In the genomic region with DNA sequence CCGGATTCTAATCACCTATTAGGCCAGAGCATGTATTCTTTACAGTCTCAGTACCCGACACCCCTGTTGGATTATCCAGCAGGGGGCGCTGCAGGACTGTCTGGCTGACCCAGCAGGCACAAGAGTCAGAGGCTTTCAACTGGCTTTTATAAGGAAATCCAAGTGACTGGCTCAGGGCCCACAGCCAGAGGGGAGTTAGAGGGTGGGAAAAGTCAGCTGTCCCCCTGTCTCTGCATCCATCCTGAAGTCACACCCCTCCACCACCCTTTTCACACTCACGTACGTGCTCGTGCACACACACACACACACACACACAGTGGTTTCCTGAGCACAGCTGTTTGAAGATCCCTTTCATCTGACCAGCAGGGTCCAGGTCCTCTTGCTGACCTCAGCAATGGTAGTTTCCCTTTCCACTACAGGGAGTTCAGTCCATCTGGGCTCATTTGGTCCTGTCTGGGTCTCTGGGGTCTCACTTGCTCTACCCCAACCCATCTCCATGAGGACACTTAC, we compare ENCODE assay signal across 1 mouse cellular context.
A peak's percentile ranks its signal among the peaks of the same experiment; 100 is the strongest.
TF ChIP-seq lines count a peak whose summit lies in the region.

No protein-coding gene starts in this region.

TF ChIP-seq in CH12.LX, 34 proteins besides CTCF, POLR2A, EP300 and RAD21 (continued from another document):
- TF ChIP-seq USF1 (IDR thresholded peaks at IDR 0.05; ENCODE audit: low read depth, low read length) (no peak), POLR2AphosphoS2 (IDR thresholded peaks at IDR 0.05; ENCODE audit: low read depth, low read length) (no peak), USF2 (conservative IDR thresholded peaks at IDR 0.05; ENCODE audit: low read depth, low read length) (no peak), MEF2A (IDR thresholded peaks at IDR 0.05; ENCODE audit: borderline replicate concordance, low read depth, low read length) (no peak), MYC (IDR thresholded peaks at IDR 0.05; ENCODE audit: low read depth, low read length) (no peak), SIN3A (IDR thresholded peaks at IDR 0.05; ENCODE audit: low read length) (no peak), IRF4 (IDR thresholded peaks at IDR 0.05; ENCODE audit: low read depth, low read length) (peak; percentile 38; the same call in 1 of the 2 replicates), MAX (IDR thresholded peaks at IDR 0.05; ENCODE audit: low read length) (no peak), ZC3H11A (IDR thresholded peaks at IDR 0.05; ENCODE audit: low read depth, low read length) (peak; percentile 90), JUN (IDR thresholded peaks at IDR 0.05; ENCODE audit: insufficient read depth, low read depth, low read length) (no peak), UBTF (IDR thresholded peaks at IDR 0.05; ENCODE audit: low read depth, low read length) (no peak), JUND (conservative IDR thresholded peaks at IDR 0.05; ENCODE audit: low read depth, low read length) (0 out of 2 replicates have a peak, but pooled peaks have one; percentile 10), TBP (conservative IDR thresholded peaks at IDR 0.05; ENCODE audit: low read depth, low read length) (no peak), CHD1 (IDR thresholded peaks at IDR 0.05; ENCODE audit: low read depth, low read length) (no peak)
